Mouse (Mus musculus) MEL (cell line): ENCODE measurements at regions not wholly inside any gene's neighbourhood (a gene's known extent, or its start where the extent isn't known, plus 50 kb on each side); places are given as distances from the start of the nearest gene placed in this dataset.
"Not testable (repeated sequence)": the region's sequence is repeated elsewhere in the genome, so short reads cannot be mapped to it uniquely, and the experiment has no call there.

Source experiments
- DNase-seq: peaks from one replicate; pipeline ENCODE4 v3.0.0; 2011; ENCODE audit warnings: low read depth, low spot score
- H3K27ac ChIP-seq: 2 replicates; pipeline ENCODE4 v1.5.1; 2012; ENCODE audit warnings: low read depth, mild to moderate bottlenecking, control low read depth, low read length, moderate library complexity; ENCODE audit not compliant: control insufficient read depth
- H3K27me3 ChIP-seq, 2 experiments: fragments of 150-350 bp in 1 of 2; sonication (generic) in 1 of 2; 2 replicates each; pipeline ENCODE4 v1.6.1; 2012; ENCODE audit warnings: low read length in 2 of 2, mild to moderate bottlenecking in 2 of 2, improper control_type of control experiment in 1 of 2, moderate library complexity in 1 of 2; ENCODE audit not compliant: insufficient read depth in 2 of 2, control insufficient read depth in 1 of 2
- H3K36me3 ChIP-seq, 2 experiments: 2 replicates each; pipeline ENCODE4 v1.6.1; 2012 to 2014; ENCODE audit warnings: low read length in 2 of 2, improper control_type of control experiment in 1 of 2, inconsistent platforms in 1 of 2, mild to moderate bottlenecking in 1 of 2; ENCODE audit not compliant: insufficient read depth in 2 of 2, control insufficient read depth in 1 of 2
- H3K4me1 ChIP-seq, 2 experiments: fragments of 150-350 bp in 1 of 2; sonication (generic) in 1 of 2; 2 replicates each; pipeline ENCODE4 v1.6.1; 2012; ENCODE audit warnings: low read length in 2 of 2, improper control_type of control experiment in 1 of 2, mild to moderate bottlenecking in 1 of 2; ENCODE audit not compliant: insufficient read depth in 2 of 2, control insufficient read depth in 1 of 2
- H3K4me3 ChIP-seq, 2 experiments: fragments of 150-350 bp in 1 of 2; sonication (generic) in 1 of 2; 2 replicates each; pipeline ENCODE4 v1.5.1; 2012; ENCODE audit warnings: low read depth in 2 of 2, low read length in 2 of 2, mild to moderate bottlenecking in 2 of 2, moderate library complexity in 2 of 2, control low read depth in 1 of 2, improper control_type of control experiment in 1 of 2; ENCODE audit not compliant: control insufficient read depth in 1 of 2, insufficient read depth in 1 of 2
- H3K79me2 ChIP-seq: 2 replicates; pipeline ENCODE4 v1.6.1; 2012; ENCODE audit warnings: mild to moderate bottlenecking, low read length, moderate library complexity; ENCODE audit not compliant: control insufficient read depth, poor library complexity, insufficient read depth
- H3K9ac ChIP-seq: 2 replicates; pipeline ENCODE4 v1.6.1; 2012; ENCODE audit warnings: low read depth, mild to moderate bottlenecking, control low read depth, low read length, moderate library complexity; ENCODE audit not compliant: control insufficient read depth, poor library complexity, severe bottlenecking
- H3K9me3 ChIP-seq: fragments of 150-350 bp; sonication (generic); replicated peaks from 2 replicates; pipeline ENCODE4 v1.6.1; 2012; ENCODE audit warnings: mild to moderate bottlenecking, low read length, improper control_type of control experiment, moderate library complexity; ENCODE audit not compliant: insufficient read depth
- CTCF ChIP-seq, 3 experiments: IDR thresholded peaks in 2 of 3; conservative IDR thresholded peaks in 1 of 3; 2 replicates each; pipeline ENCODE4 v1.5.1; 2011 to 2012; ENCODE audit warnings: low read length in 3 of 3, low read depth in 2 of 3, mild to moderate bottlenecking in 2 of 3, improper control_type of control experiment in 1 of 3, inconsistent platforms in 1 of 3, mixed read lengths in 1 of 3, moderate library complexity in 1 of 3; ENCODE audit not compliant: control insufficient read depth in 1 of 3, insufficient read depth in 1 of 3, poor library complexity in 1 of 3, severe bottlenecking in 1 of 3
- E2F4 ChIP-seq: IDR thresholded peaks from 2 replicates; pipeline ENCODE4 v1.6.1; 2011; ENCODE audit warnings: low read depth, low read length, improper control_type of control experiment, borderline replicate concordance
- ETS1 ChIP-seq: IDR thresholded peaks from 2 replicates; pipeline ENCODE4 v1.6.1; 2012; ENCODE audit warnings: low read depth, mild to moderate bottlenecking, inconsistent platforms, low read length, improper control_type of control experiment, moderate library complexity
- GABPA ChIP-seq: IDR thresholded peaks from 2 replicates; pipeline ENCODE4 v1.6.1; 2012; ENCODE audit warnings: low read depth, mild to moderate bottlenecking, inconsistent platforms, low read length, improper control_type of control experiment, moderate library complexity
- GATA1 ChIP-seq: IDR thresholded peaks from 2 replicates; pipeline ENCODE4 v1.6.1; 2011; ENCODE audit warnings: low read depth, low read length, improper control_type of control experiment
- MAZ ChIP-seq: IDR thresholded peaks from 2 replicates; pipeline ENCODE4 v1.6.1; 2012; ENCODE audit warnings: low read depth, mild to moderate bottlenecking, inconsistent platforms, low read length, improper control_type of control experiment
- MEF2A ChIP-seq: IDR thresholded peaks from 2 replicates; pipeline ENCODE4 v1.6.1; 2014; ENCODE audit warnings: low read depth, mild to moderate bottlenecking, inconsistent platforms, low read length, improper control_type of control experiment; ENCODE audit not compliant: poor library complexity, insufficient replicate concordance, severe bottlenecking; ENCODE audit errors: extremely low read depth
- MXI1 ChIP-seq: IDR thresholded peaks from 2 replicates; pipeline ENCODE4 v1.6.1; 2011; ENCODE audit warnings: mild to moderate bottlenecking, low read depth, low read length, improper control_type of control experiment
- MYB ChIP-seq: IDR thresholded peaks from 2 replicates; pipeline ENCODE4 v1.6.1; 2011; ENCODE audit warnings: mild to moderate bottlenecking, low read depth, low read length, improper control_type of control experiment
- POLR2AphosphoS2 ChIP-seq: IDR thresholded peaks from 2 replicates; pipeline ENCODE4 v1.6.1; 2011; ENCODE audit warnings: low read length, improper control_type of control experiment
- RAD21 ChIP-seq: IDR thresholded peaks from 2 replicates; pipeline ENCODE4 v1.6.1; 2011; ENCODE audit warnings: mild to moderate bottlenecking, low read depth, low read length, improper control_type of control experiment
- SMC3 ChIP-seq: IDR thresholded peaks from 2 replicates; pipeline ENCODE4 v1.6.1; 2011; ENCODE audit warnings: low read depth, low read length, improper control_type of control experiment
- TAL1 ChIP-seq: IDR thresholded peaks from 2 replicates; pipeline ENCODE4 v1.6.1; 2012; ENCODE audit warnings: mild to moderate bottlenecking, inconsistent platforms, low read length, moderate library complexity, mixed read lengths
- TBP ChIP-seq: IDR thresholded peaks from 2 replicates; pipeline ENCODE4 v1.8.0; 2011; ENCODE audit warnings: low read depth, low read length, improper control_type of control experiment
- UBTF ChIP-seq: IDR thresholded peaks from 2 replicates; pipeline ENCODE4 v1.6.1; 2012; ENCODE audit warnings: low read depth, mild to moderate bottlenecking, inconsistent platforms, low read length, improper control_type of control experiment, moderate library complexity, borderline replicate concordance; ENCODE audit not compliant: insufficient read depth
- USF1 ChIP-seq: IDR thresholded peaks from 2 replicates; pipeline ENCODE4 v1.6.1; 2014; ENCODE audit warnings: low read depth, mild to moderate bottlenecking, inconsistent platforms, low read length, improper control_type of control experiment, moderate library complexity
- USF2 ChIP-seq, 2 experiments: IDR thresholded peaks; 2 replicates each; pipeline ENCODE4 v1.6.1; 2011 to 2012; ENCODE audit warnings: improper control_type of control experiment in 2 of 2, low read length in 2 of 2, borderline replicate concordance in 1 of 2, inconsistent platforms in 1 of 2, low read depth in 1 of 2, mild to moderate bottlenecking in 1 of 2; ENCODE audit not compliant: insufficient read depth in 1 of 2
- ZC3H11A ChIP-seq: IDR thresholded peaks from 2 replicates; pipeline ENCODE4 v1.6.1; 2012; ENCODE audit warnings: low read depth, mild to moderate bottlenecking, inconsistent platforms, low read length, improper control_type of control experiment
- ZKSCAN1 ChIP-seq: IDR thresholded peaks from 2 replicates; pipeline ENCODE4 v1.6.1; 2012; ENCODE audit warnings: low read depth, mild to moderate bottlenecking, inconsistent platforms, low read length, improper control_type of control experiment, moderate library complexity
- ZMIZ1 ChIP-seq: IDR thresholded peaks from 2 replicates; pipeline ENCODE4 v1.6.1; 2012; ENCODE audit warnings: low read depth, mild to moderate bottlenecking, inconsistent platforms, low read length, improper control_type of control experiment, moderate library complexity

DNA sequence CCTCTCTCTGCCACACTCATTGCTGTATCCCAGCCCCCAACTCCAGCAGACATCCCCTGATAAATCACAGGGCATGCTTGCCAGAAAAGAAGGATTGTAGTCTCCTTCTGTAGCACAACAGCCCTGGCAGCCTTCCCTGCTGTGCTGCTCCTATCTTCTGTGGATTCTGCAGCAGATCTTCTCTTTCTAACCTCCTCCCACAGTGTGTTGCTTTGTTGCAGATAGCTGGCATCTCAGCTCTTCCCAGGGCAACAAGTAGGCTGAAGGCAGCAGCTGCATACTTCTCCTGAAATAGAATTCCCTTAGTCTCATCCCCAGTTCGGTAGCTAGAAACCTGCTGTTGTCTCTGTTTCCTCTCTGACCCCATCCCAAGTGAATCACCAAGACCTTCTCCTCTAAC lies 77.7 kb downstream of the Amer1 start:
- DNase-seq: no peak
- Histone ChIP-seq H3K27me3 (no peaks in the 10 kb centered on the region), H3K9me3 (no peaks in the 10 kb centered on the region), H3K36me3 (no peaks in the 10 kb centered on the region), H3K4me1 (no peaks in the 10 kb centered on the region), H3K9ac (no peak overlapping the region), H3K4me3 (no peak overlapping the region), H3K27ac (no peak overlapping the region), H3K79me2 (no peaks in the 10 kb centered on the region)
- TF ChIP-seq TAL1 (no peak), USF2 (IDR thresholded peaks at IDR 0.05; ENCODE audit: borderline replicate concordance in 1 of 2, insufficient read depth in 1 of 2, low read depth in 1 of 2, low read length in 2 of 2) (no peak), ZC3H11A (no peak), GATA1 (no peak), MYB (no peak), ZMIZ1 (no peak), TBP (no peak), MXI1 (no peak), POLR2AphosphoS2 (no peak), USF1 (no peak), ZKSCAN1 (no peak), UBTF (no peak), GABPA (no peak), E2F4 (no peak), MAZ (no peak)

DNA sequence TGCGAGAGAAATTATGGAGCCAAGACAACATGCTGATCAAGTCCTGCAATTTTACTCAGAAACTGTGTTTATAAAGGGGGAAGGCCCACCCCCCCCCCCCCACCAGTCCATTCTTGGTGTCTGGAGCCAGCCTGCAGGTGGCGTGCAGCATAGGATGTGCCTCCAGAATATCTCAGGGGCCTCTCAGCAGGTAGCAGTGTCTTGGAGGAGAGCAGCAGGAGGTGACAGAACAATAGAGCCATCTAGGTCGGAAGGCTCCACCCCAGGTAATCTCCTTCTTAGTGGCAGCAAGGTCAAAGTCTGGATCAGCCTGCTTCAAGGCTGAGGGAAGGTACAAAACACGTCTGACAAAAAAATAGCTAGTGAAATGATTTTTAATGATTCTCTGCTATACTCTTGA lies 79.3 kb downstream of the Amer1 start:
- not testable (repeated sequence) for H3K4me1 ChIP-seq, H3K9me3 ChIP-seq, H3K27me3 ChIP-seq, H3K9ac ChIP-seq, H3K36me3 ChIP-seq, H3K79me2 ChIP-seq, H3K27ac ChIP-seq, H3K4me3 ChIP-seq, DNase-seq

DNA sequence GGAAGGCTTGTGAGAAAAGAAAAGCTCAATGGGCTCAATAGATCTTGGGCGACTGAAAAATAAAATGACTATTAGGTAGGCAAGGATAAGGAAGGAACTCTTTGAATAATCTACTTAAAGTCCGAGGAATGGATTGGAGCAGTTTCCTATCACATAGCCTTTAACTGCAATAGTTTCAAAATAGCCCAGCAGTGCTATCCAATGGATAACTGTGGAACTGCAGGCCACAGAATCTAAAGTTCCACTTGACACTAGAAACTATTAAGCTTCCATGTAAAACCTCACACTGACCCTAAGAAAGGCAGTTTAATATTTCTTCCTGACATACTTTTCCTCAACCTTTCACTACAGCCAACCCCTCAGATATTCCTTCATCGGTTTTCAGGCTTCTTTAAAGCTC lies 85.6 kb downstream of the Amer1 start:
- H3K79me2 ChIP-seq: no peaks in the 10 kb centered on the region
- no peaks in the 10 kb centered on the region for H3K27me3 ChIP-seq
- no peaks in the 10 kb centered on the region for H3K36me3 ChIP-seq
- H3K4me3 ChIP-seq: no peak overlapping the region
- H3K27ac ChIP-seq: no peak overlapping the region
- DNase-seq: peak; percentile 6
- H3K4me1 ChIP-seq: no peaks in the 10 kb centered on the region
- TF ChIP-seq CTCF (IDR thresholded peaks at IDR 0.05 in 2 of 3, conservative IDR thresholded peaks at IDR 0.05 in 1 of 3; ENCODE audit: control insufficient read depth in 1 of 3, insufficient read depth in 1 of 3, low read depth in 2 of 3, low read length in 3 of 3, poor library complexity in 1 of 3, severe bottlenecking in 1 of 3): peak in 2 of 3 experiments; percentile 10 to 28; a peak in 2 of 6 replicates
- TF ChIP-seq MEF2A: no peak
- TF ChIP-seq ETS1: no peak
- no peak for TF ChIP-seq MXI1
- TF ChIP-seq POLR2AphosphoS2: no peak
- TF ChIP-seq MYB: no peak
- no peak for TF ChIP-seq TBP
- TF ChIP-seq ZKSCAN1: no peak
- TF ChIP-seq RAD21: peak; percentile 27
- TF ChIP-seq SMC3: peak; percentile 31; the same call in 1 of the 2 replicates
- no peaks in the 10 kb centered on the region for H3K9me3 ChIP-seq
- no peak overlapping the region for H3K9ac ChIP-seq
